Mouse (Mus musculus): Measurements from ENCODE around the gene Alpl.

GRCm38 (mm10) chr4:137750121-137750520, 46.1 kb downstream of the Alpl start:
- TF ChIP-seq TCF12 (IDR thresholded peaks at IDR 0.05; ENCODE audit: low read depth, low read length) (no peak), POLR2A (IDR thresholded peaks at IDR 0.05; ENCODE audit: control insufficient read depth in 1 of 2, insufficient read depth in 1 of 2, low read depth in 1 of 2, low read length in 2 of 2, poor library complexity in 1 of 2) (no peak), HCFC1 (IDR thresholded peaks at IDR 0.05; ENCODE audit: low read depth, low read length) (no peak), ELF1 (IDR thresholded peaks at IDR 0.05; ENCODE audit: low read depth, low read length) (no peak), JUND (IDR thresholded peaks at IDR 0.05; ENCODE audit: low read depth, low read length) (no peak), CTCF (IDR thresholded peaks at IDR 0.05 in 2 of 3, conservative IDR thresholded peaks at IDR 0.05 in 1 of 3; ENCODE audit: control insufficient read depth in 1 of 3, insufficient read depth in 1 of 3, low read depth in 2 of 3, low read length in 3 of 3, poor library complexity in 1 of 3, severe bottlenecking in 1 of 3) (no peak), TBP (IDR thresholded peaks at IDR 0.05; ENCODE audit: low read depth, low read length) (no peak), ZKSCAN1 (IDR thresholded peaks at IDR 0.05; ENCODE audit: low read depth, low read length) (no peak), MAFK (IDR thresholded peaks at IDR 0.05; ENCODE audit: borderline replicate concordance, low read depth, low read length) (no peak), NELFE (IDR thresholded peaks at IDR 0.05; ENCODE audit: low read depth, low read length) (no peak), EP300 (IDR thresholded peaks at IDR 0.05; ENCODE audit: low read depth in 1 of 2, low read length in 2 of 2) (no peak), MAX (IDR thresholded peaks at IDR 0.05; ENCODE audit: low read length) (no peak)
